17 mouse cellular contexts compared by ENCODE assay signal in the genomic region with DNA sequence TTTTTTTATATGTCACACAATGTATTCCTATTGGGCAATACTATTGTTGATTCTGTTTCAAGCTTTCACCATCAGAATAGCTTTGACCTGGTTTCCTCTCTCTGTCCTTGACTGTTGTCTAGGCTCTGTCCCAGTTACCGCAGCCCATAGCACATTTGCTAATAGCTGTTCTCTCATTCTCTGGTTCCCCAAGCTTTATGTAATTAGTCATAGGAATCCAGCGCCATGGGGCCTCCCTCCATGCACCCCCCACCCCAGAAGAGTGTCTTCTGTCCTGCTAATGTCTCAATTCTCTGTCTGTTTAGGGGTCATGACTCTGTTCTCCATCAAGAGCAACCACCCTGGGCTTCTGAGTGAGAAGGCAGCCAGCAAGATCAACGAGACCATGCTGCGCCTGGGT. TPM values are rescaled to one million over a fixed set of nuclear protein-coding genes. Genes with fewer than 3 reads are reported as not detected.
DNase-seq lines count a peak whose midpoint lies in the region; ATAC-seq and TF ChIP-seq lines count a peak whose summit lies in the region.
"Had no signal": no experiment of that assay in that cellular context is flagged by ENCODE, and none has a peak within 500 bp of the region (broad histone marks: within the 10 kb centered on the region; RNA-seq: fewer than 3 reads in every experiment).

No protein-coding gene starts in this region.

- H3K9ac ChIP-seq in liver, adult 2 months (ENCODE audit: low read depth, low read length): no peak overlapping the region
- H3K9ac ChIP-seq in neural tube, embryonic 15.5 days (replicated peaks): no peak overlapping the region
- H3K9ac ChIP-seq: forebrain, embryonic 13.5 days; forebrain, postnatal 0 days had no signal

- peak; percentile 56 for DNase-seq in adrenal gland, adult 2 months
- DNase-seq in adrenal gland, postnatal 4 days (ENCODE audit: low spot score in 2 of 2): no peak
- DNase-seq in liver, adult 2 months (ENCODE audit: extremely low read depth, low read depth, low spot score): peak; percentile 75
- DNase-seq in liver (no peak), adipocyte (ENCODE audit: low spot score) (peak; percentile 57)
- DNase-seq in brain, adult 2 months (ENCODE audit: low read depth, low spot score): peak; percentile 36
- DNase-seq: cerebellum, adult 18-20 months; cerebellum, adult 9-11 months; gastrocnemius, postnatal 14 days; heart, postnatal 36 days had no signal

- H3K27ac ChIP-seq in liver, adult 2 months (replicated peaks; ENCODE audit: insufficient read depth, low read depth, low read length): no peak overlapping the region
- no peak overlapping the region for H3K27ac ChIP-seq in neural tube, embryonic 15.5 days (replicated peaks)
- H3K27ac ChIP-seq: embryonic facial prominence, embryonic 10.5 days; forebrain, embryonic 13.5 days; heart, embryonic 13.5 days had no signal

- WGBS in liver, adult 2 months: 33% methylated on average over 4 of the region's 4 CpGs
- 85% methylated on average over 4 of the region's 4 CpGs for WGBS in neural tube, embryonic 15.5 days

- TF ChIP-seq POLR2A in liver, adult 2 months (IDR thresholded peaks at IDR 0.05; ENCODE audit: extremely low read depth, insufficient read depth, low read length): no peak

- no peaks in the 10 kb centered on the region for H3K27me3 ChIP-seq in liver, adult 2 months (ENCODE audit: control insufficient read depth, insufficient read depth, low read length)
- no peaks in the 10 kb centered on the region for H3K27me3 ChIP-seq in neural tube, embryonic 15.5 days (replicated peaks)
- H3K27me3 ChIP-seq: forebrain, embryonic 13.5 days; heart, embryonic 13.5 days had no signal

- H3K9me3 ChIP-seq in neural tube, embryonic 15.5 days (replicated peaks): no peaks in the 10 kb centered on the region
- H3K9me3 ChIP-seq: embryonic facial prominence, embryonic 10.5 days; forebrain, embryonic 13.5 days; heart, embryonic 13.5 days had no signal

- H3K4me2 ChIP-seq in neural tube, embryonic 15.5 days: no peak overlapping the region
- H3K4me2 ChIP-seq: forebrain, embryonic 13.5 days; heart, embryonic 13.5 days had no signal

- H3K36me3 ChIP-seq in liver, adult 2 months (ENCODE audit: control insufficient read depth, insufficient read depth, low read length): no peaks in the 10 kb centered on the region
- H3K36me3 ChIP-seq in neural tube, embryonic 15.5 days: 0 out of 2 replicates have a peak, but pooled peaks cover 2% of the 10 kb centered on the region

- no peak for ATAC-seq in neural tube, embryonic 15.5 days (ENCODE audit: low FRiP score)
- ATAC-seq: forebrain, embryonic 13.5 days; hindbrain, embryonic 16.5 days; inflammation-experienced regulatory T-cells, adult 6 months had no signal

- no peaks in the 10 kb centered on the region for H3K79me2 ChIP-seq in liver, adult 2 months (ENCODE audit: control insufficient read depth, insufficient read depth, low read length)

- no peak overlapping the region for H3K4me3 ChIP-seq in liver, adult 2 months (ENCODE audit: insufficient read depth, low read depth, low read length)
- H3K4me3 ChIP-seq in neural tube, embryonic 15.5 days (replicated peaks): no peak overlapping the region
- H3K4me3 ChIP-seq: embryonic facial prominence, embryonic 10.5 days; forebrain, embryonic 13.5 days; heart, embryonic 13.5 days had no signal

- no peak for TF ChIP-seq CTCF in liver, adult 2 months (IDR thresholded peaks at IDR 0.05; ENCODE audit: low read depth, low read length)

- peaks cover 3% of the 10 kb centered on the region for H3K4me1 ChIP-seq in liver, adult 2 months (ENCODE audit: control insufficient read depth, insufficient read depth, low read length)
- 0 out of 2 replicates have a peak, but pooled peaks cover 3% of the 10 kb centered on the region for H3K4me1 ChIP-seq in neural tube, embryonic 15.5 days
- H3K4me1 ChIP-seq: embryonic facial prominence, embryonic 10.5 days; forebrain, embryonic 13.5 days; heart, embryonic 13.5 days had no signal

RNA-seq across cellular contexts. Expression of a gene that starts 11.3 kb away (rescaled TPM):
- 100 to 1,000 TPM in 1 of 2 experiments, 10 to 100 TPM in 1; 72.4 to 344 TPM for total RNA-seq in adrenal gland, adult 2 months (2021)
- polyA plus RNA-seq in adrenal gland, adult 2 months (2012; rRNA removed): 48.4 and 104 TPM in 2 replicates
- total RNA-seq in adrenal gland, postnatal 4 days (2021): 100 to 1,000 TPM in 1 of 2 experiments, 10 to 100 TPM in 1; 93.7 to 119 TPM
- total RNA-seq in liver, adult 2 months (2014; rRNA removed): 8.9 and 11.8 TPM in 2 replicates
- 5.2 and 7.4 TPM in 2 replicates for polyA plus RNA-seq in liver, adult 2 months (2012; rRNA removed)
- 19.4 and 20.8 TPM in 2 replicates for polyA plus RNA-seq in neural tube, embryonic 15.5 days (2015; fragmentation: Nextera tagmentation; extraction: Ambion mirVana)

RNA-seq across cellular contexts. Expression of a gene that starts 21.2 kb away (rescaled TPM):
- 10 to 100 TPM; 41.3 to 46.1 TPM for total RNA-seq in adrenal gland, adult 2 months (2021)
- 72.3 and 74.7 TPM in 2 replicates for polyA plus RNA-seq in adrenal gland, adult 2 months (2012; rRNA removed)
- total RNA-seq in adrenal gland, postnatal 4 days (2021): 10 to 100 TPM; 88.5 to 94.3 TPM
- total RNA-seq in liver, adult 2 months (2014; rRNA removed): 4.1 and 5.0 TPM in 2 replicates
- 6.7 and 10.5 TPM in 2 replicates for polyA plus RNA-seq in liver, adult 2 months (2012; rRNA removed)
- polyA plus RNA-seq in neural tube, embryonic 15.5 days (2015; fragmentation: Nextera tagmentation; extraction: Ambion mirVana): 10.8 and 18.3 TPM in 2 replicates
- polyA plus RNA-seq: inflammation-experienced regulatory T-cells, adult 6 months had no signal

Comparison
In these comparisons a context has a peak if more than half of its experiments do, and no peak if none do; other contexts are left out.
1. DNase-seq: peak in adrenal gland, adult 2 months (single experiment), liver, adult 2 months (single experiment), adipocyte (single experiment) and brain, adult 2 months (single experiment); none in adrenal gland, postnatal 4 days (0 of 2) and liver (single experiment).